Mouse (Mus musculus): ENCODE measurements around the gene Ccdc88c. TPM values are rescaled to one million over a fixed set of nuclear protein-coding genes. Genes with fewer than 3 reads are reported as not detected.
A peak's percentile ranks its signal among the peaks of the same experiment; 100 is the strongest.

The Ccdc88c gene
- 10 to 100 TPM; 28.4 to 34.7 TPM for total RNA-seq (2021)
- long read RNA-seq, experiment 1, partial matches to known transcripts, result 7 of 16 reads
- long read RNA-seq, experiment 1, other reads (novel, unspliced or antisense), result 9 of 16 reads
- long read RNA-seq, experiment 2, partial matches to known transcripts, result 0 of 13 reads
- long read RNA-seq, experiment 2, other reads (novel, unspliced or antisense), result 12 of 13 reads

GRCm38 (mm10) chr12:101028954-101029731, at the start of gene Ccdc88c:
Ccdc88c (minus strand) TSS chr12:101029056.
- TF ChIP-seq CTCF (IDR thresholded peaks at IDR 0.05), result peak; percentile 69
- peak within 1 kb of the TSS; percentile 94 for H3K27ac ChIP-seq
- intact Hi-C loops (cut with DNase I), result loop anchor here (1.0 kb wide), 3 partner anchors 72 to 93 kb away; no protein-coding TSS in a partner anchor
- H3K4me3 ChIP-seq, result peak within 1 kb of the TSS; percentile 82
- peak; percentile 94 for DNase-seq

GRCm38 (mm10) chr12:101077955-101078354, 49.1 kb upstream of the Ccdc88c start:
- no peak overlapping the region for H3K27ac ChIP-seq
- no peak for TF ChIP-seq CTCF (IDR thresholded peaks at IDR 0.05)
- intact Hi-C loops (cut with DNase I), result no loop called here
- DNase-seq, result no peak
- no peak overlapping the region for H3K4me3 ChIP-seq

DNA sequence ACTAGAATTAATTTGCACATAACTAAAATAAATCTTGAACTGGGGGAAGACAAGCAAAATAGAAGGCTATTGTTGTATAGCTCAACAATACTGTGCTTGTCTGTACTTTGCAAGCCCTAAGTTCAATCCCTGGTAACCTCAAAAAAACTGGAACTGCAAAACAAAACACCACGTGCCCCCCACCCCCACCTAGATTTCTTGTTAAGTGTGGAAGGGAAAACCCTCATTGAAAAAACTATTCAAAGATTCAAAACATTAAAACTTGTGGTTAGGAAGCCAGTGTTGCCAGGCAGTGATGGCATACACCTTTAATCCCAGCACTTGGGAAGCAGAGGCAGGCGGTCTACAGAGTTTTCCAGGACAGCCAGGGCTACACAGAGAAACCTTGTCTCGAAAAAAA, 46.6 kb upstream of the Ccdc88c start:
- DNase-seq, result no peak
- Histone ChIP-seq H3K27ac (peak overlapping the region; percentile 3; the same call in 1 of the 2 replicates), H3K4me3 (peak overlapping the region; percentile 5)
- TF ChIP-seq CTCF (IDR thresholded peaks at IDR 0.05), result no peak
- intact Hi-C loops (cut with DNase I), result no loop called here

- TF ChIP-seq CTCF (IDR thresholded peaks at IDR 0.05), result no peak
- DNase-seq, result no peak
- intact Hi-C loops (cut with DNase I), result no loop called here
These were observed 46.1 kb upstream of the Ccdc88c start for GRCm38 (mm10) chr12:101074821-101075429.

DNA sequence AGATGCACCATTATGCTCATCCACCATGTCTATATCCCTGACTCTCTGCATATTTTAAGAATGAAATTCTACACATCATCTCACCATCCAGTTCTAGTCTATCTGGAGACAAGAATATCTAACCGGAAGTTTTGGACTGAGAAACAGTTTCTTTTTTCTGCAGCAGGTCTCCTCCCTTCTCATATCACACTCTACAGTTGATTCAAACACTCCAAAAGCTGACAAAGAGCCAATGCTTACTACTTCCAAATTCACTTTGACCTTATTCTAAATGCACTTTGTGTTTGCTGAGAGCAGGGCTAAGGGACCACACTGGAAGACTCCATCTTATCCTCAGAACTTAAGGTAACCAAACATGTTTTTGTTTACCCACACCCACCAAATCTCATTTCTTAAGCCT, 41.0 kb upstream of the Ccdc88c start:
- intact Hi-C loops (cut with DNase I), result no loop called here
- peak overlapping the region; percentile 21; the same call in 1 of the 2 replicates for H3K27ac ChIP-seq
- DNase-seq, result no peak

More at GRCm38 (mm10) chr12:101074821-101075429, 46.1 kb upstream of the Ccdc88c start:
- H3K27ac ChIP-seq, result peak overlapping the region; percentile 3; the same call in 1 of the 2 replicates
- H3K4me3 ChIP-seq, result peak overlapping the region; percentile 5

GRCm38 (mm10) chr12:101066329-101066728, 37.5 kb upstream of the Ccdc88c start:
- no peak for TF ChIP-seq CTCF (IDR thresholded peaks at IDR 0.05)
- no peak overlapping the region for H3K4me3 ChIP-seq
- no peak for DNase-seq
- intact Hi-C loops (cut with DNase I), result no loop called here
- no peak overlapping the region for H3K27ac ChIP-seq

More for the DNA sequence above, 41.0 kb upstream of the Ccdc88c start:
- TF ChIP-seq CTCF (IDR thresholded peaks at IDR 0.05), result no peak
- H3K4me3 ChIP-seq, result no peak overlapping the region

DNA sequence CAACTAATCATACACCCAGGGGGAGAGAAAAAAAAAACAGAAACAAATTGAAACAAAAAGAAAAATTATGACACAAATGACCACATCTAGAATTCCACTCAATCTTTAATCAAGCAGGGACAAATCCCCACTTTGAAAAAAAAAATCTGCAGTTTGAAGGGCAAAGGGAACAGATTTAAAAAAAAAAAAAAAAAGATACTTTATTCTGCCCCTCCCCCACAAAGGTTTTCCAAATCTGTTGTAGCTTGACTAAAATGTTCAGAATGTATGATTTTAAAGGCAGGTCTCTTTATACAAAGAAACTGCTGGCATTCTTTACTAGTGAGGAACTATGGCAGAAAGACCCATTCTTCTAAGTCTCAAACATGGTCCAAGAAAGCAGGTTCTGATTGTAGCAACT, 11.1 kb upstream of the Ccdc88c start:
- intact Hi-C loops (cut with DNase I), result loop anchor here (10.0 kb wide), 1 partner anchor 185 kb away; no protein-coding TSS in a partner anchor
- no peak for DNase-seq
- H3K27ac ChIP-seq, result no peak overlapping the region
- no peak for TF ChIP-seq CTCF (IDR thresholded peaks at IDR 0.05)
- H3K4me3 ChIP-seq, result no peak overlapping the region

- H3K4me3 ChIP-seq, result peak overlapping the region; percentile 82
- no peak for TF ChIP-seq CTCF (IDR thresholded peaks at IDR 0.05)
- intact Hi-C loops (cut with DNase I), result no loop called here
- peak overlapping the region; percentile 94 for H3K27ac ChIP-seq
- DNase-seq, result peak; percentile 50
These were observed 456 bp downstream of the Ccdc88c start for GRCm38 (mm10) chr12:101028247-101028953.

- H3K4me3 ChIP-seq, result peak overlapping the region; percentile 82
- TF ChIP-seq CTCF (IDR thresholded peaks at IDR 0.05), result no peak
- H3K27ac ChIP-seq, result peak overlapping the region; percentile 94
- intact Hi-C loops (cut with DNase I), result no loop called here
- DNase-seq, result no peak
These were observed 1.2 kb downstream of the Ccdc88c start for GRCm38 (mm10) chr12:101027451-101028246.

DNA sequence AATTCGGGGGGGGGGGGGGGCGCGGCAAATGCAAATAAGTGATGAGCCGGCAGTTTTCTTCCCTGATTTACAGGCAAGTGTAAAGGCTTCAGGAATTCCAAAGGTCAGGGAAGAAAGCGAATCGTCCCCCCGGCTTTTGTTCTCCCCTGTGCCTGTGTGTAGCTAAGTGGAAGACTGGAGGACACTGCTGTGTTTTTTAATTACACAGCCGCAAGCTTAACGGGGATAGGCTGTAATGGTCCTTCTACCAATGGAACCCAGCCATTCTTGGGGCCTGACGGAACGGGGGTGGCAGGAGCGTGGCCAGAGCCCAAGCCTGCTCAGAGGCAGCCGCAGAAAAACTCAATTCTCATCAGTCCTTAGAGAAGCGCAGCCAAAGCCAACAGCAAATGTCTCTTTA, 1.9 kb downstream of the Ccdc88c start:
- peak overlapping the region; percentile 82 for H3K4me3 ChIP-seq
- intact Hi-C loops (cut with DNase I), result no loop called here
- no peak for TF ChIP-seq CTCF (IDR thresholded peaks at IDR 0.05)
- H3K27ac ChIP-seq, result peak overlapping the region; percentile 94
- DNase-seq, result no peak

GRCm38 (mm10) chr12:101026518-101026917, 2.3 kb downstream of the Ccdc88c start:
- H3K4me3 ChIP-seq, result peak overlapping the region; percentile 82
- no peak for DNase-seq
- H3K27ac ChIP-seq, result peak overlapping the region; percentile 94
- intact Hi-C loops (cut with DNase I), result no loop called here
- no peak for TF ChIP-seq CTCF (IDR thresholded peaks at IDR 0.05)

DNA sequence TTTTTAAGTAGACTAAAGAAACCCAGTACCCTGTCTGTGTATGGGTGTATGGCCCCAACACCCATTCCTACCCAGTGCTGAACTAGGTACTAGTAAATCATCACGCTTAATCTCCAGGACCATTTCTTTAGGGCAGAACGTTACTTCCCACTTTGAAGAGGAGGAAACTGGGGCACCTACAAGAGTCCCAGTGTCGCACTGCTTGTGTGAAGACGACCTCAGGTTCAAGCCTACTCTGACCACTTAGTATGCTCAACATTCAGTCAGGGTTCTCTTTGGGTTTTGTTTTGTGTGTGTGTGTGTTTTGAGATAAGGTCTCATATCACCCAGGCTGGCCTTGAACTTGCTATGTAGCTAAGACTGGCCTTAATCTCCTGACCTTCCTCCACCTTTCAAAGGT, 2.8 kb downstream of the Ccdc88c start:
- TF ChIP-seq CTCF (IDR thresholded peaks at IDR 0.05), result no peak
- intact Hi-C loops (cut with DNase I), result no loop called here

More for the DNA sequence above, 2.8 kb downstream of the Ccdc88c start:
- H3K27ac ChIP-seq, result peak overlapping the region; percentile 94
- H3K4me3 ChIP-seq, result peak overlapping the region; percentile 82
- no peak for DNase-seq
